Mouse (Mus musculus) common myeloid progenitor, adult 5-6 weeks (primary cell): ENCODE data around the gene Cep164. TPM values are rescaled to one million over a fixed set of nuclear protein-coding genes. Genes with fewer than 3 reads are reported as not detected.

Experiments used
- ATAC-seq: replicated peaks from 2 replicates; pipeline ENCODE4 v1.8.0; 2016; ENCODE audit warnings: low read depth, mild to moderate bottlenecking, moderate TSS enrichment, inconsistent platforms; ENCODE audit not compliant: poor library complexity, severe bottlenecking
- total RNA-seq: library from RNA; stranded (forward); fragments of 200-1000, 187-1606 nt; gene quantifications from 2 replicates; pipeline ENCODE4 v1.2.3, GENCODE M21; 2017

Gene Cep164
- total RNA-seq: 12.4 and 13.8 TPM in 2 replicates

DNA sequence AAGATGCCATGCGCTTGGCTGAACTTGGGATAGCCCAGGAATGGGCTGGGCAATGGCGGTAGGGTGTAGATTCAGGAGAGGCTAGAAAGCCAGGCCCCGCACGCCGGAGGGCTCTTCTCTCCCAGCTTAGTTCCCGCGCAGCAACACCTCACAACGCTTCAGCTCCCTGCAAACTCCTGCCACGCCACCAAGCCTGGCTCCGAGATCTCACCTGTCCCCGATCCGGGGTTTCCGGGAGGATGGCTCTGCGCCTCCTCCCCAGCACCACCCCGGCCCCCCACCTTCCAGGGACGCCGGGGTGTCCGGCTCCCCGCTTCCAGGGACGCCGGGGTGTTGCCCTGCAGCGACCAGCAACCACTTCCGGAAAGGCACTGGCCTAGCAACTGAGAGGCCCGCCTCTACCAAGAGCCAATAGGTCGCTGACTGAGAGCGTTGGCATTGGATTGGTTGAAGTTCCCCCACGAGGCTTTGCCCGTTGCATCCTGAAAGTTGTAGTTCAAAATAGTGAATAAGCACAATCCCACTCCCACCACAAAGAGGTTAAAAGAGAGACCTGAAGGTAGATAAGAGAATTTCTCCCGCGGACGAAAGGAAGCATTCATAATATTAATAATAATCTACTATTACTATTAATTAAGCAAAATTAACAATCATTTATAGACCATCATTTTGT lies at the start of gene Cep164:
Gene Cep164 (minus strand): TSS at position 401 of the 673 bp plus-strand sequence.
- ATAC-seq: peak; percentile 95

DNA sequence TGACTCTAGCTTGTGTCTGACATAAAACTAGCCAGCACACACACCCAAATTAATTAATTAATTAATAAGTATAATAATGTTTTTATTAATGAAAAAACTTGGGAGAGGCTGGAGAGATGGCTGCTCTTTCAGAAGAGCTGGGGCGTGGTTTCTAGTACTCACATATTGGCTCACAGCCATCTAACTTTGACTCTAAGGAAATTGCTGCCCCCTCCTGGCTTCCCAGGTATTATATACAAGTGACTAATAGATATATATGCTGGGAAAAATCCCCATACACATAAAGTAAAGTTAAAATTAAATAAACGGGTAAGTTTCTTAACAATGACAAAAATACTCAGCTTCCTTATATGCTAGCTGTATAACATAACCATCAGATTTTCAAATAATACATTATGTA lies 49.4 kb upstream of the Cep164 start:
- ATAC-seq: no peak

DNA sequence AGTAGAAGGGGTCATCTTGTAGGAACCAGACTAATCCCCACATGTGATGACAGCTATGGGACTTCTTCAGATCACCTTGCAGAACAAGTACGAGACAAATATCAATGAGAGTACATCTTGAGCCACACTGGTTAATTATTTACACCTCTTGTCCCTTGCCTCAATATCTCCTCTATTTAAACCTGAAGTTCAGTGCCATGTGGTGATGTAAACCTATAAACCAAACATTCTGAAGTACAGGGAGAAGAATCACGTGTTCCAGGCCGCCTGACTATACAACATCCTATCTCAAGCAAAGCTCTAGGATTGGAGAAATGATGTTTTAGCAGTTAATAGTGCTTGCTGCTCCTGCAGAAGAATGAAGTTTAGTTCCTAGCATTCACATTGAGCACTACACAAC lies 41.8 kb upstream of the Cep164 start:
- ATAC-seq: no peak

DNA sequence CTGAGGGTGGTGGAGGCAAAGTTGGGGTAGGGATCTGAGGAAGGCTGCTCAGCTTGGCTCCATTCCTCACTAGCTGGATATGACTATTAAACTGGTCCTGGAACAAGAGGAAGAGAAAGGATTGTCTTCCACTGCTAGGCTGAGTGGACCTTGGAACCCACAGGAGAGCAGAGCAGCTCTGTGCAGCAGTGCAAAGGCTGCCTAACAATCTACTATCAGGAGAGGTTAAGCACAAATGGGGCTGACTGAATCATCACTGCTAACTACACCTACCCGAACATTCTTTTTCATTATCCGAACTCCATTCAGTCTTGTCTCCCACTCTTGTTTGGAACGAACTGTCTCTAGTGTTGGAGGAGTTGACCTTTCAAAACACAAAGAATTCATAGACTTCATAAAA lies 40.7 kb upstream of the Cep164 start:
- no peak for ATAC-seq

DNA sequence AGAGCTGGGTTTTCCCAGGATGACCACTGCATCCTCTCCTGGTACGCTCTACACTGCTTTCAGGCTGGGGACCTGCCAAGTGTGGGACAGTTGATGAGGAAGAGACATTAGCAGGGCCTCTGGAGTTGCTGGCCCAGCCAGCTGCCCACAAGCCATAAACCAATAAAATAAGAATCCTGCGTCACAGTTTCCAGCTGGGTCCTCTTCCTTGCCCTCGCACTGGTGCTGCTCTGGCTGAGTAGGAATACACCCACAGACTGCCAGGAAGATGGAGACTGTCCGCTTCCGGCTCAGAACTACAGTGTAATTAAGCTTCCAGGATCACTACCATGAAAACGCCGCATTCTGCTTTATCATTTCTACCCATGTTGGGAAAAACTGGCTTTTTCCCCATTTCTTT lies 33.3 kb upstream of the Cep164 start:
- no peak for ATAC-seq

DNA sequence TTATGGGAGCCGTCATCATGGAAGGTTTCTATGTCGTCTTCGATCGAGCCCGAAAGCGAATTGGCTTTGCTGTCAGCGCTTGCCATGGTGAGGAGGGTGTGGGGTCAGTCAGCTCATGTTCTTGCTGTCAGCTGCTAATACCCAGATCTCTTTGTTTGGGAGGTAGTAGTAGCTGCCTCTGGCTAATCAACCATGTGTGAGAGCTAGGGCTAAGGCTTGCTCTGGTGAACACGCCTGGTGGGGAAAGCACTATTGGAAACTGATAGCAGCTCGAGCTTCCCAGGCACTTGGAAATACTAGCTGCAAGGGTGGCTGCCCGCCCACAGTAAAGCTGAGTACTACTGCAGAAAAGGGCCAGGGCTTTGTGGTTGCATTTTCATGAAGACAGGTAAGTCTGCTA lies 30.9 kb upstream of the Cep164 start:
- no peak for ATAC-seq

DNA sequence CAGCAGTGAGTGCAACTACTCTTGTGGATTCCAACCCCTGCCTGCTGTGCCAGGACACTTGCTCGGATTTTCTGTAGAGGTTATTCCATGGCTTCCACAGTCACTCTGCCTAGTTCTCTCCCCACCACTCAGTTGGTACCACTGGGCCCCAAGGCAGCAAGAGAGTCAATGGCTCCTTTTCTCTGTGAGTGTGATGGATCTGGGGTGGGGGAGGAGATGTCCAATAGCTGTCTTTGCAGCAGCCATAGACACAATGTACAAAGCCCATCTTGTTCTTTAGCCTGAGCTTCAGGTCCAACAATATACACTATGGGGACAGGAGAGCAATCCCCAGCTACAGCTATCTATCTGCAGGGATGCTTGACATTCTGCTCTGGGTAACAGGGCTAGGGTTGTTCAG lies 25.6 kb upstream of the Cep164 start:
- ATAC-seq: no peak

DNA sequence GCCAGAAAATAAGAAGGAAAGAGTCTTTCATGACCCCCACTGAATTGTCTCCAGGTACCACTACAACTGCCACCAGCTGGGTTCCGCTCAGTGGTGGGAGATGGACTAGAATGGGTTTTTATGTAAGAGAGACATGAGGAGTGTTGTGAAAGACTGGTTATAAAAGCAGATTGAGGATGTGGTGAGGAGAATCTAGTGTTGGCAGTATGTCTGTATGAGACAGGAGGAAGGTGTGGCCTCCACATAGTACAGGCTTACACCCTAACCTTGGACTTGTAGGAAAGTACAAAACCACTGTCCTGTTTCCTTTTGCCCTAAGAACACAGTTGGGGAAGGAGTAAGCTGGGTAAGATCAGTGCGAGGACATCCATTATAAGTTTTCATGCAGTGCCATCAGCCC lies 25.2 kb upstream of the Cep164 start:
- ATAC-seq: peak; percentile 86

DNA sequence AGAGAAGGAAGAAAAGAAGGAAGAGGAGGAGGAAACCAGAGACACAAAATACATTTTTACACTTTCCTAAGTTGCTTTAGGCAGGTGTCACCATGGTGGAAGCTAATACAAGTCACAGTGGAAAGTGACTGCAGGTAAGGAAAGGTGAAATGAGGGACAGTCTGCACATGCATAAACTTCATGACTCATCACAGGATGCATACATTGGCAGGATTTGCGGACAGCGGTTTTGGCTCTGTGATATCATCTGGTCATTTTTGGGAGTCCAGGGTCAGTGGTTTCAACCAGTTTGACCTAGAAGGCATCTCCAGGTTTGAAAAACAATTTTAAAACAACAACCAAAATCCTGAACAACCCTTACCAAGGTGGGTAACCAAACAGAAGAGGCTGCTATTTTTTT lies 23.3 kb upstream of the Cep164 start:
- ATAC-seq: no peak

DNA sequence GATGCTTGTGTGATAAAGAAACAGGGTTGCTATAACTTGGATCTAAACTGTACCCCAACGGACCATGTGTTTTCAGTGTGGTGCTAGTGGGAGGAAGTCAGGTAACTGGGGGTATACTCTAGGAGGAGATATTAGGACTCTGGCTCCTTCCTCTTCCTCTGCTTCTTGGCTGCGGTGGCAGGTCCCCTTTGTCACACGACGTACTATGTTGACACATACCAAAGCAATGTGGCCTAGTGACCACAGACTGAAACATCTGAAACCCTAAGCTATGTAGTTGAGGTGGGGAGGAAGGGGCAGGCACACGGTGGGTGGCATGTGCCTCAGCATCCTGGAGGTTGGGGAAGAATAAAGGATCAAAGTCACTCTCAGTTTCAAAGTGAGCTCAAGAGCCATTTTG lies 22.8 kb upstream of the Cep164 start:
- peak; percentile 45 for ATAC-seq

DNA sequence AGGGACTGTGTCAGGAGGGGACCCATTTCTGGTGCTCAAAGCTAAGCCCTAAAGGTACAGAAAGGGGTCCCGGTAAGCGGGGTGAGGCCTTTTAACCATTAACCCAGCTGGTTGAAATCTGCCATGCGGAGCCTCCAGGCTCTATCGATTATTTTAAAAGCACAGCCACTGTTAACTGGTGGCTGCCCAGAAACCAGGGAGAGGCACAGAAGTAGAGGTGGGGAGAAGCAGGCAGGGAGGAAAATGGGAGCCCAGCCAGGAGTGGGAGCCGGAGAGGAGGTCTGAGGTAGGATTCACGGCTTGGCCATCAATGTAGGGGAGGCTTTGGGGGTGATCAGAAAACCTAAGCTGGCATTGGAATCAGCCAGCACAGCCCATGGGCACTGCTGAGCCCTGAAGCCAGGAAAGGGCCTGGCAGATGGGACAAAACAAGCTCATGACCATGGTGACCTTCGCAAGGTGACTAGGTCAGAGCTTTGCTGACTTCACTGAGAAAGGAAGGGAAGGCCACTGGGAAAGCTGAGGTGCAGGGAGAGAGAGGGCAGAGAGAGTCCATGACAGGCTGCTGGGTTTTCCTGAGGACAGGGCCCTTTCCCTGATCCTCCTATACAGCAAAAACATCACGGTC lies 22.2 kb upstream of the Cep164 start:
- ATAC-seq: no peak

DNA sequence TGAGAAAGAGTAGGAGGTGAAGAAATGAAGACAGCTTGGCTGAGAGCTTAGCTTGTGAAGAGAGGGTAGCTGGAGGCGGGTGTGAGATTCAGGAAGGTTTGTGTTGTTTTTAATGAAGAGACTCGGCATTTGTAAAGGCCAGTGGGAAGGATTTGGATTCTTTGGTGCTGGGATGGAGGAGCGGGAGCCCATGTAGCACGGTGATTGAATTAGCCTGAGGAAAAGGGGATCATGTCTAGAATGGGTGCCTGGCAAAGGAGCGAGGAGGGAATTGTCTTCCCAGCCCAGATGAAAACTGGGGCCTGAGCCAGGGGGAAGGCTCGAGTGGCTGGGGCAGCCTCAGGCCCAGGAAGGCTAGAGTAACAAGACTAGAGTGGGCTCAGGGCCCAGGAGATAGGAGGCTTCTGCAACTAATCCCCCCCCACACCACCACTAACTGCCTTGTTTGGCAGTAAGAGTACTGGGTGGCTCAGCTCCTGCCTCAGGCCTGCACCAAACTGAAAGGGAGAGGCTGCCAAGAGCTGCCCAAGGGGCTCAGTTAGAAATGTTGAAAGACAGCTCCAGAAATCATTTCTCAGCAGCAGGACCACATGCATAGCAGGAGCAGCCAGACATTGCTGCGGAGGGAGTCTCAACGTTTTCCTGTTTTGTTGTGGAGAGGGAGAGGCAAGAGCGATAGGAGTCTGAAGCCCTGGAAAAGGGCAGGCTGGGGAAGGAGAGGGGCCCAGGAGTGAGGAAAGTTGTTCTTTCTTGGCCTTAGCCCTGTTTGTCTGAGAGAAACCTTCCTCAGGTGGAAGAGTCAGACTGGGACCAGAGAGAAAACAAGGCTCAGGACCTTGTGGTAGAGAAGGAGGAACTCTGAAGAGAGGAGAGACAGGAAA lies 21.3 kb upstream of the Cep164 start:
- no peak for ATAC-seq

DNA sequence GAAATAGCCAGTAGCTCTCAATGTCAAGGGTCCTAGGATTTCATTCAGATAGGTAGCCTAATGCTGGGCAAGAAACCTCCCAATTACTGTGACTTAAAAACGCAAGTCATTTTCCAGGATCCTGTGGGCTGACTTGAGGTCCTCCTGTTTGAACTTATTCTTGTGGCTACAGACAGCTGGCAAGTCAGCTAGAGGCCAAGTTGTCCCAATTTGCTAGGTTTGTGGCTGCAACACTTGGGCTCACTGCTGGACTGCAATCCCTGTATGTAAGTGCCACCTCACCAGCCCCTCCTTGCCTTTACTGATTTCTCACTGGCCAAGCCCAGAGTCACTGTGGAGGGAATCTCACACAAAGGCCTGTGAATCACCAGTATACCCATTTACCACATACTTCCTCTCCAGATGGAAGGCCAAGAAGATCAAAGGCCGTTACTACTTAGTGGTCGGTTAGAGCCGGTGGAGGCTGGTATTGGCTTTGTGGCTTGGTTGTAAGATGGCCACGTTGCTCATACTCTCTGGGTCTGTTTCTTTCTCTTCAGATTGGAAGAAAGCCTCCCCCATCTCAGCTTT lies 18.5 kb upstream of the Cep164 start:
- ATAC-seq: peak; percentile 72

DNA sequence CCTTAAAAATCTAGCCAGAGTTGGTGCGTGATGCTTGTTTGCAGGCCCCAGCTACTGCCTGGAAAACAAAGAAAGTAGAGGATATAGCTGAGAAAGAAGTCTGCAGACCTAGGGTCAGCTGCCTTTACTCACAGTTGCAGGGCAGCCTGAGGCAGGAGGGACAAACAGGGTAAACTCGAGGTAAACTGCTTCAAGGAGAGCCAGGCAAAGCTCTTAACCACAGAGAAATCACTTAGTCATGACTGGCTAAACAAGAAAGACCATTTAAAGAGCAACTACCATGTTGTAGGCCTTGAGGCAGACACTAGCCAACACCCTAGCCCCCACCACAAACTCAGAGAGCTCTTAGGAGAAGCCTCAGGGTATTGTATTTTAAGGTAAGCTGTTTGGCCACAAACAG lies 17.7 kb upstream of the Cep164 start:
- ATAC-seq: peak; percentile 30; the same call in 1 of the 2 replicates

DNA sequence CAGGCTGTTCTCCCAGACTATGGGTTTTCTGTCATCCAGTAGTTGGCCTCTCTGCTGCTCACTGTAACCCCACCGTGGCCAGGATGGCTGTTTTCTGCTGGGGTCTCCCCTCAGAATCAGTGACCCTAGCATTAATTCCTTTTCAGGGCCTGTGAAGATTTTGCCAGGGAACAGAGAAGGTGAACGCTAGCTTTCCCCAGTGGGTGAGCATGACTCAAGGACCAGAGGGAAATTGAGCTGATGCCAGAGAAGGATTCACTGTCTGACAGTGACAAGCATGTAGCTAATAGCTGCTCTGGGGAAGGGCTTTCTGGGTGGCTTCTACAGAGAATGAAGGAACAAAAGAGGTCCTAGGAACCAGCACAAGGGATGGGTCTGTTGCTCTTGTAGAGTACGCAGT lies 17.1 kb upstream of the Cep164 start:
- ATAC-seq: no peak

DNA sequence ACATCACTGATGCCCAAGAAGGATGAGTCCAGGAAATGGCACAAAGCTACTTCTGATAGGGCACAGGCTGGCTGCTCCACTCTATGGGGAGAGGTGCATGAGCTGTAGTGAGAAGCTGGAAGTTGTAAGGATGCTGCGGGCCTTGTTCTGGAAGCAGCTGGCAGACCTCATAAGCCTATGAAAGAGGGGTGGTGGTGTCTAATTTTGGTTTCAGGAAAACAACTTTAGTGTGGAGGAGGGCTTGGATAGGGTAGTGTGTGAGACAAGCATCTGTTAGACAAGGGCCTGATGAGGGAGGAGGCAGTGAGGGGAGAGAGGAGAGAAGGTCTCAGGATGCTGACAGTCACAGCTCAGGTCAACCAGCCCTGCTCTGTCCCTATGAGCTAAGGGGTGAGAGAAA lies 15.3 kb upstream of the Cep164 start:
- no peak for ATAC-seq

DNA sequence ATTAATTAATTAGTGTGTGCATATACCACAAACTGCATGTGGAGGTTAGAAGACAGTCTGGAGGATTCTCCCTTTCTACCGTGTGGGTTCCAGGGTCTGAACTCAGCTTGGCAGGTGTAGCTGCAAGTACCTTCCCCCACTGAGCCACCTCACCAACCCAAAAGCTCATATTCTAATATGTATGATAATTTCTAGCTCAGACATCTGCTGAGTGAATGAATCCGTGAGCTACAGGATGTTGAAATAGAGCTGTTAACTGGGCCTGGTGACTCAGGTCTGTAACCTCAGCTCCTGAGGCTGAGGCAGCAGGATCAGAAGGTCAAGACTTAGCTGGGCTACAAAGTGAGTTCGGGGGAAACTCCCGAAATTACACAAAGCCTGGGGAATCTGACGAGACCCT lies 14.5 kb upstream of the Cep164 start:
- ATAC-seq: no peak

DNA sequence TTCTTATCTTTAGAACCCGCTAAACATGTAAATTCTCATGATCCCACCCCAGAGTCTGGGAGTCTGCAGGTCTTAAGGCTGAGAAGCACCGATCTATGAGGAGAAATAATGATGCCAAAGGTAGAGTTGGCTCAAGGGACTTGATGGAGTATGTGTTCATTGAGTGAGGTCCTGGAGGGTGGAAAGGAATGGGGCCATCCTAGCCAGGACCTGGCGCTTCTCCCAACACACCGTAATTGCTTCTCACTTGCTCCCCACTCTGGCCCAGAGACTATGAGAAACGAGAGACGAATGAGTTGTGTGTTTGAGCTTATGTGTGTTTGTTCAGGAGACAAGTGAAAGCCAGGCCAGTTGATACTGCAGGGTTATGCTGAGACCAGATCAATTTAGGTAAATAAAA lies 13.0 kb upstream of the Cep164 start:
- no peak for ATAC-seq

DNA sequence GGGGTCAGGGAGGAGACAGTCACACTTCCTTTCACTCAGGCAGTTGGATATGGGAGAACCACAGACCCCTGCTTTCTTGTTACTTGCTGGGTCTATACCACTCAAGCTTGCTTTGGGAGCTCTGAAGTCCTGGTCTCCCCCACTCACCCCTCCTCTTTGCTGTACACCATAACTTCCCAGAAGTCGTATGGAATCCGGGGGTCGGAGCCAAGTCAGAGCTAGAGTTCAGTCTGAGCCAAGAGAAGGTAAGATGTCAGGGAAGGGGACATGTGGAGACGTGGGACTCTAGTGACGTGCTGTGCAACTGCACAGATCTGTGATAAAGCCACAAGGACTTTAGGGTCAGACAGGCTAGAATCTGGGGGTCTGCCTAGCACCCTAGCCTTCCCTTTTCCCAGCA lies 11.8 kb upstream of the Cep164 start:
- ATAC-seq: no peak

DNA sequence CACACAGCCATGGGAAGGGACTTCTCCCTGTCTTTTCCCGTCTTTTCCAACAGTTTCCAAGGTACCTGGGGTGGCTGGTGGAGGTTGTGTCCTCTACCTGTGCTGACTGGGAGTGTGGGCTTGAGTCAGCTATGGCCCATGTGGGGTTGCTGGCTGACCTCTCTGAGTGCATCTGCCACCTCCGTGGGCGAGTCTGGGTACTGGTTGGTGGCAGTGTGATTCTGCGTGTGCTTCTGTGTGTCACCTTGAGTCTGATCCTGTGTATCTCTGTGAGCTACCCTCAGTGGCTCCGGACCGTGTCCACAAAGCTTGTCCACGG lies 11.4 kb upstream of the Cep164 start:
- no peak for ATAC-seq
